ENCODE assay signal across 10 mouse cellular contexts in the genomic region with DNA sequence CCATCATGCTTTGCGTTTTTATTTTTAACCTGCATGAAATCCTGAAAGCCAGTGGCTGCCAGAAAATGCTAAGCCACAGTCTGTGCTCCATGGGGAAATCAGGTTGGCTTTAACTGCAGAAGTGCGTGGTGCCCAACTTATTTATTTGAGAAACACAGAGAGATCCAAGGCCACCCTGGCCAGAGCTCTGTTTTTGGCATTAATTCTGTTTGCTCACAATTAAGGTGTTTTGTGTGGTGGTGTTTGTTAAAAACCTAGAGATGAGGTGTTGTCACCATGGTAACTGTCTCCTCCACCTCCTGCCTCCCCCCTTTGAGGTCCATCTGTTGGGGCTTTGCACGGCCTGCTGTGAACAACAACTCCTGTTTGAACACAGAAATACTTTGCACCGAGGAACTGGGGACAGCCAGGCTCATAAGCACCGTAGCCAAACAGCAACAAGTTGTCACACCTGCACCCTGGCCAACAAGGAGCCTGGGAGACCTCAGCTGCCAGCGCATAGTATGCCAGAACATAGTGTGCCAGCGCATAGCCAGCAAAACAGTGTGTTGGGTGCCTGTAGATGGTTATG. TPM values are rescaled to one million over a fixed set of nuclear protein-coding genes. Genes with fewer than 3 reads are reported as not detected.
DNase-seq lines count a peak whose midpoint lies in the region; ATAC-seq lines count a peak whose summit lies in the region.
"Had no signal": no experiment of that assay in that cellular context is flagged by ENCODE, and none has a peak within 500 bp of the region (broad histone marks: within the 10 kb centered on the region; RNA-seq: fewer than 3 reads in every experiment).

No protein-coding gene starts in this region.

- peak; percentile 39 for DNase-seq in midbrain, embryonic 14.5 days
- no peak for DNase-seq in midbrain, embryonic 11.5 days (ENCODE audit: low spot score, missing footprints)
- DNase-seq in frontal cortex, adult 2 months (ENCODE audit: extremely low spot score in 1 of 2, low spot score in 1 of 2), result peak; percentile 61 to 65
- DNase-seq in left cerebral cortex, adult 9 months (ENCODE audit: low spot score in 2 of 2), result peak; percentile 19 to 72
- no peak for DNase-seq in MN1 (ENCODE audit: low spot score)
- no peak for DNase-seq in lung, postnatal 10 days
- DNase-seq in lung, postnatal 25 days (ENCODE audit: low spot score), result no peak
- DNase-seq in embryo, embryonic 10.5 days (ENCODE audit: low spot score), result no peak

- ATAC-seq in midbrain, embryonic 14.5 days (ENCODE audit: low FRiP score, low TSS enrichment), result no peak
- ATAC-seq in midbrain, embryonic 11.5 days (ENCODE audit: low FRiP score), result no peak
- ATAC-seq: inflammation-experienced regulatory T-cells, adult 6 months had no signal

- H3K9me3 ChIP-seq in midbrain, embryonic 14.5 days (ENCODE audit: control insufficient read depth, low read length), result no peaks in the 10 kb centered on the region
- no peaks in the 10 kb centered on the region for H3K9me3 ChIP-seq in midbrain, embryonic 11.5 days (ENCODE audit: control insufficient read depth, low read length)
- H3K9me3 ChIP-seq: liver, embryonic 15.5 days had no signal

- 0 out of 2 replicates have a peak, but pooled peaks cover 3% of the 10 kb centered on the region for H3K27me3 ChIP-seq in midbrain, embryonic 14.5 days (ENCODE audit: control insufficient read depth, insufficient read depth, low read length)
- 0 out of 2 replicates have a peak, but pooled peaks cover 2% of the 10 kb centered on the region for H3K27me3 ChIP-seq in midbrain, embryonic 11.5 days (ENCODE audit: control insufficient read depth, insufficient read depth, low read length)
- H3K27me3 ChIP-seq: liver, embryonic 15.5 days had no signal

- H3K27ac ChIP-seq in midbrain, embryonic 14.5 days (replicated peaks; ENCODE audit: low read depth, low read length), result no peak overlapping the region
- H3K27ac ChIP-seq in midbrain, embryonic 11.5 days (ENCODE audit: low read depth, low read length), result no peak overlapping the region
- H3K27ac ChIP-seq: liver, embryonic 15.5 days had no signal

- H3K9ac ChIP-seq in midbrain, embryonic 14.5 days (replicated peaks; ENCODE audit: low read length), result no peak overlapping the region
- no peak overlapping the region for H3K9ac ChIP-seq in midbrain, embryonic 11.5 days (ENCODE audit: low read length)
- H3K9ac ChIP-seq: liver, embryonic 15.5 days had no signal

- H3K4me3 ChIP-seq in midbrain, embryonic 14.5 days (replicated peaks; ENCODE audit: low read depth, low read length), result no peak overlapping the region
- no peak overlapping the region for H3K4me3 ChIP-seq in midbrain, embryonic 11.5 days (ENCODE audit: low read depth, low read length)
- H3K4me3 ChIP-seq: liver, embryonic 15.5 days had no signal

- H3K4me1 ChIP-seq in midbrain, embryonic 14.5 days (ENCODE audit: control insufficient read depth, insufficient read depth, low read length), result 0 out of 2 replicates have a peak, but pooled peaks cover 7% of the 10 kb centered on the region
- H3K4me1 ChIP-seq in midbrain, embryonic 11.5 days (ENCODE audit: control insufficient read depth, insufficient read depth, low read length), result peaks cover 2% of the 10 kb centered on the region

- H3K36me3 ChIP-seq in midbrain, embryonic 14.5 days (ENCODE audit: control insufficient read depth, insufficient read depth, low read length), result no peaks in the 10 kb centered on the region
- H3K36me3 ChIP-seq in midbrain, embryonic 11.5 days (ENCODE audit: control insufficient read depth, insufficient read depth, low read length), result no peaks in the 10 kb centered on the region
- H3K36me3 ChIP-seq: liver, embryonic 15.5 days had no signal

- WGBS in midbrain, embryonic 14.5 days, result 47% methylated on average over 7 of the region's 7 CpGs
- whole genome bisulfite sequencing in midbrain, embryonic 11.5 days, result 58% methylated on average over 7 of the region's 7 CpGs

- H3K4me2 ChIP-seq in midbrain, embryonic 14.5 days (ENCODE audit: low read length), result no peak overlapping the region
- no peak overlapping the region for H3K4me2 ChIP-seq in midbrain, embryonic 11.5 days
- H3K4me2 ChIP-seq: liver, embryonic 15.5 days had no signal

RNA-seq across cellular contexts. Expression of a gene that starts 35.9 kb away (rescaled TPM):
- 5.9 and 13.3 TPM in 2 replicates for polyA plus RNA-seq in midbrain, embryonic 14.5 days (2014; fragmentation: Nextera tagmentation; extraction: Ambion mirVana)
- polyA plus RNA-seq in midbrain, embryonic 11.5 days (2014; fragmentation: Nextera tagmentation; extraction: Ambion mirVana), result 89.8 and 104 TPM in 2 replicates
- polyA plus RNA-seq in frontal cortex, adult 2 months (2012; rRNA removed), result 2.7 and 3.9 TPM in 2 replicates
- polyA plus RNA-seq: inflammation-experienced regulatory T-cells, adult 6 months had no signal

Comparison
In these comparisons a context has a peak if more than half of its experiments do, and no peak if none do; other contexts are left out.
1. DNase-seq: peak in midbrain, embryonic 14.5 days (single experiment), frontal cortex, adult 2 months (2 of 2) and left cerebral cortex, adult 9 months (2 of 2); none in midbrain, embryonic 11.5 days (single experiment), MN1 (single experiment), lung, postnatal 10 days (single experiment), lung, postnatal 25 days (single experiment) and embryo, embryonic 10.5 days (single experiment).